Mouse (Mus musculus): ENCODE measurements around the gene Fbll1. TPM values are rescaled to one million over a fixed set of nuclear protein-coding genes. Genes with fewer than 3 reads are reported as not detected.
A peak's percentile ranks its signal among the peaks of the same experiment; 100 is the strongest.

Fbll1 gene
- polyA plus RNA-seq, 1 experiment from 2014 or later = not detected

- 52% methylated on average over 9 of the region's 9 CpGs for WGBS
- H3K36me3 ChIP-seq (ENCODE audit: control insufficient read depth, insufficient read depth, low read length) = no peaks in the 10 kb centered on the region
- H3K9me3 ChIP-seq (replicated peaks; ENCODE audit: control insufficient read depth, low read length) = no peaks in the 10 kb centered on the region
- H3K9ac ChIP-seq (ENCODE audit: low read length) = peak overlapping the region; percentile 98
- no peaks in the 10 kb centered on the region for H3K27me3 ChIP-seq (ENCODE audit: control insufficient read depth, insufficient read depth, low read length)
- peaks cover 10% of the 10 kb centered on the region for H3K4me1 ChIP-seq (ENCODE audit: control insufficient read depth, insufficient read depth, low read length)
- ATAC-seq (ENCODE audit: insufficient read depth, low FRiP score) = no peak
- no peak overlapping the region for H3K27ac ChIP-seq (ENCODE audit: low read length)
- H3K4me3 ChIP-seq (replicated peaks; ENCODE audit: low read length) = peak overlapping the region; percentile 99
- peak overlapping the region; percentile 82 for H3K4me2 ChIP-seq (ENCODE audit: low read depth, low read length)
Observed at GRCm38 (mm10) chr11:35770741-35771504, 27.8 kb downstream of the Fbll1 start.

DNA sequence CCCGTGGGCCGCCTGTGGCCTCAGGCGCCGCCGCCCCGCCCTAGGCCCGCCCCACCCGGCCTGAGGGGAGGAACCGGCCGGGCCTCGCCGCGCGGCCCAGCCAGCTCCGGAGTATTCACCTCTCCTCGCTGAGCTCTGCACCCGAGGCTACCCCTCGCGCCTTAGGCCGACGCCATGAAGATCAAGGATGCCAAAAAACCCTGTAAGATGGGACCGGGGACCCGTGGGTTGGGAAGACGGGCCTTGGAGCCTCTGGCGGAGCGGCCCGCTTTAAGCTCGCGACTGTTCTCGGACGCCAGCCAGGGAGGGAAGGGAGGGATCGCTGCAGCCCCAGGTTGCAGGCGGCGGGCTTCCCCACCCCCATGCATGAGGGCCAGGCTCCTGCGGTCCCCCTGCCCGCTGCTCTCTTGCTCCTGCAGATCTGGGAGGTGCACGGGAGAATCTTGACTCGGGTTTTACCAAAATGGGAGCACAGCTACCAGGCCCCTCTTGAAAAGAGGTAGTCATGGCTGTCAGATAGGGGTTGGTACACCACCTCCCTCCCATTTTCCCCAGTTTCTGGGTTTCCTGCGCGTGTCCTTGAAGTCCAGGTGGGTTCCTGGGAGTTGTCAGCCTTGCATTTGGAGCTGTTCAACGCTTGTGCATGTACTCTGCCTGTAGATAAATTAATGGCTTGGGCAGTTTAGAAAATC is 28.8 kb downstream of the Fbll1 start:
- peak overlapping the region; percentile 99 for H3K4me3 ChIP-seq (replicated peaks; ENCODE audit: low read length)
- under 1% methylated on average over 36 of the region's 41 CpGs for WGBS
- peaks cover 10% of the 10 kb centered on the region for H3K4me1 ChIP-seq (ENCODE audit: control insufficient read depth, insufficient read depth, low read length)
- no peaks in the 10 kb centered on the region for H3K27me3 ChIP-seq (ENCODE audit: control insufficient read depth, insufficient read depth, low read length)
- H3K36me3 ChIP-seq (ENCODE audit: control insufficient read depth, insufficient read depth, low read length) = no peaks in the 10 kb centered on the region
- no peaks in the 10 kb centered on the region for H3K9me3 ChIP-seq (replicated peaks; ENCODE audit: control insufficient read depth, low read length)
- ATAC-seq (ENCODE audit: insufficient read depth, low FRiP score) = peak; percentile 91
- H3K4me2 ChIP-seq (ENCODE audit: low read depth, low read length) = peak overlapping the region; percentile 82
- H3K27ac ChIP-seq (ENCODE audit: low read length) = peak overlapping the region; percentile 95
- H3K9ac ChIP-seq (ENCODE audit: low read length) = peak overlapping the region; percentile 98

GRCm38 (mm10) chr11:35769188-35769745 is 29.4 kb downstream of the Fbll1 start, which contains the start of gene Pank3:
Gene Pank3, plus strand, starts transcription at chr11:35769484.
- peak within 1 kb of the TSS; percentile 82 for H3K4me2 ChIP-seq (ENCODE audit: low read depth, low read length)
- H3K36me3 ChIP-seq (ENCODE audit: control insufficient read depth, insufficient read depth, low read length) = no peaks in the 10 kb centered on the region
- H3K4me3 ChIP-seq (replicated peaks; ENCODE audit: low read length) = peak within 1 kb of the TSS; percentile 99
- H3K4me1 ChIP-seq (ENCODE audit: control insufficient read depth, insufficient read depth, low read length) = peaks cover 10% of the 10 kb centered on the region
- H3K27me3 ChIP-seq (ENCODE audit: control insufficient read depth, insufficient read depth, low read length) = no peaks in the 10 kb centered on the region
- H3K9ac ChIP-seq (ENCODE audit: low read length) = peak within 1 kb of the TSS; percentile 98
- under 1% methylated on average over 46 of the region's 50 CpGs for whole genome bisulfite sequencing
- ATAC-seq (ENCODE audit: insufficient read depth, low FRiP score) = peak; percentile 100
- H3K27ac ChIP-seq (ENCODE audit: low read length) = peak within 1 kb of the TSS; percentile 95
- H3K9me3 ChIP-seq (replicated peaks; ENCODE audit: control insufficient read depth, low read length) = no peaks in the 10 kb centered on the region

- 80% methylated on average over 5 of the region's 5 CpGs for WGBS
- ATAC-seq (ENCODE audit: insufficient read depth, low FRiP score) = no peak
- Histone ChIP-seq H3K36me3 (ENCODE audit: control insufficient read depth, insufficient read depth, low read length) (no peaks in the 10 kb centered on the region), H3K9me3 (replicated peaks; ENCODE audit: control insufficient read depth, low read length) (no peaks in the 10 kb centered on the region), H3K27ac (ENCODE audit: low read length) (no peak overlapping the region), H3K4me3 (replicated peaks; ENCODE audit: low read length) (no peak overlapping the region), H3K27me3 (ENCODE audit: control insufficient read depth, insufficient read depth, low read length) (no peaks in the 10 kb centered on the region), H3K9ac (ENCODE audit: low read length) (no peak overlapping the region), H3K4me1 (ENCODE audit: control insufficient read depth, insufficient read depth, low read length) (peaks cover 10% of the 10 kb centered on the region), H3K4me2 (ENCODE audit: low read depth, low read length) (no peak overlapping the region)
Observed at GRCm38 (mm10) chr11:35766845-35767244, 31.8 kb downstream of the Fbll1 start.

DNA sequence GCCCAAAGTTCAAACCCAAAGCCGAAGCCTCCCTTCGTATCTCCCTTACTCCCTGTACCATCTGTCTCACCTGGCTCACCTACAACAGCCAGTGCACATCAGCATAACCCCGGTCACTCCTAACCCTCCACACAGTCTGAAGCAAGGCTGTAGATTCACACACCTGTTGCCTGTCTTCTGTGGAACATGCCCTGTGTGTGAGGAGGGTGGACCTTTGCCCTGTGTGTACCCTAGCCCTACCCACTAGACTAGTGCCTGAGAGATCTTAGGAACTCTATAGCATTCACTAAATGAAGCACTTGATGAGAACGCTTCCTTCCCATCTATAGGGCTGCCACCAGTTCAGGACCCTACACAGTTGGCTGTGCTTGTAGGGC is 38.1 kb downstream of the Fbll1 start:
- Histone ChIP-seq H3K9me3 (replicated peaks; ENCODE audit: control insufficient read depth, low read length) (no peaks in the 10 kb centered on the region), H3K9ac (ENCODE audit: low read length) (no peak overlapping the region), H3K36me3 (ENCODE audit: control insufficient read depth, insufficient read depth, low read length) (no peaks in the 10 kb centered on the region), H3K4me1 (ENCODE audit: control insufficient read depth, insufficient read depth, low read length) (no peaks in the 10 kb centered on the region), H3K27me3 (ENCODE audit: control insufficient read depth, insufficient read depth, low read length) (no peaks in the 10 kb centered on the region), H3K4me3 (replicated peaks; ENCODE audit: low read length) (no peak overlapping the region), H3K4me2 (ENCODE audit: low read depth, low read length) (no peak overlapping the region), H3K27ac (ENCODE audit: low read length) (no peak overlapping the region)
- peak; percentile 53; the same call in 1 of the 2 replicates for ATAC-seq (ENCODE audit: insufficient read depth, low FRiP score)
- WGBS = 87% methylated on average over 4 of the region's 4 CpGs

DNA sequence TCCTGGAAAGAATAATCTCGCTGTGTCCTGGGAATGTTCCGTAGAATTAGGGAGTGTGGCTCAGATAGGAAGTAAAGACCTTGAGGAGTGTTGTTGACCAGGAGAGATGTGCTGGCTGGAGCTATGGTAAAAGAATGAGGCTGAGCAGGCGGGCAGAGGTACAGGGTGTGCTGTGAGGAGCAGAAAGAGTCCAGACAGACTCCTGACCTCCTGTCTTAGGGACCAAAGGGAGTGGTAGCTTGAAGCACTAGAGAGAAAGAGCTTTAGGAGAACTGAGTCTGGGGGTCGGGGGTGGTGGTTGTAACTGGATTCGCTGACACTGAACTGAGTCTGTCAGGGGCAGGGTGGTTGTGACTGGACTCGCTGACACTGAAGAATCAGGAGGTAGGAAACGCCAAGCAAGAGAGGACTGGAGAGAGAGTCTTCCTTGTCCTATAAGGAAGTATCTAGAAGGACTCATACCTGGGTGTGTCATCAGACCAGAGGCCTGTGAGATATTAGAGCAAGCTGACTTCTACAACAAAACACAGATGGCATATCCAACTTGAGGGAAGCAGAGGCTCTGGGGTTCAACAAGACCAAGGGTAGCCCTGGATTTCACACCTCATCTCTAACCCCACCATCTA is 38.6 kb downstream of the Fbll1 start:
- Histone ChIP-seq H3K27me3 (ENCODE audit: control insufficient read depth, insufficient read depth, low read length) (no peaks in the 10 kb centered on the region), H3K9me3 (replicated peaks; ENCODE audit: control insufficient read depth, low read length) (no peaks in the 10 kb centered on the region), H3K4me2 (ENCODE audit: low read depth, low read length) (no peak overlapping the region), H3K27ac (ENCODE audit: low read length) (no peak overlapping the region), H3K9ac (ENCODE audit: low read length) (no peak overlapping the region), H3K36me3 (ENCODE audit: control insufficient read depth, insufficient read depth, low read length) (no peaks in the 10 kb centered on the region), H3K4me1 (ENCODE audit: control insufficient read depth, insufficient read depth, low read length) (no peaks in the 10 kb centered on the region), H3K4me3 (replicated peaks; ENCODE audit: low read length) (no peak overlapping the region)
- ATAC-seq (ENCODE audit: insufficient read depth, low FRiP score) = peak; percentile 44; the same call in 1 of the 2 replicates
- WGBS = 76% methylated on average over 7 of the region's 7 CpGs

DNA sequence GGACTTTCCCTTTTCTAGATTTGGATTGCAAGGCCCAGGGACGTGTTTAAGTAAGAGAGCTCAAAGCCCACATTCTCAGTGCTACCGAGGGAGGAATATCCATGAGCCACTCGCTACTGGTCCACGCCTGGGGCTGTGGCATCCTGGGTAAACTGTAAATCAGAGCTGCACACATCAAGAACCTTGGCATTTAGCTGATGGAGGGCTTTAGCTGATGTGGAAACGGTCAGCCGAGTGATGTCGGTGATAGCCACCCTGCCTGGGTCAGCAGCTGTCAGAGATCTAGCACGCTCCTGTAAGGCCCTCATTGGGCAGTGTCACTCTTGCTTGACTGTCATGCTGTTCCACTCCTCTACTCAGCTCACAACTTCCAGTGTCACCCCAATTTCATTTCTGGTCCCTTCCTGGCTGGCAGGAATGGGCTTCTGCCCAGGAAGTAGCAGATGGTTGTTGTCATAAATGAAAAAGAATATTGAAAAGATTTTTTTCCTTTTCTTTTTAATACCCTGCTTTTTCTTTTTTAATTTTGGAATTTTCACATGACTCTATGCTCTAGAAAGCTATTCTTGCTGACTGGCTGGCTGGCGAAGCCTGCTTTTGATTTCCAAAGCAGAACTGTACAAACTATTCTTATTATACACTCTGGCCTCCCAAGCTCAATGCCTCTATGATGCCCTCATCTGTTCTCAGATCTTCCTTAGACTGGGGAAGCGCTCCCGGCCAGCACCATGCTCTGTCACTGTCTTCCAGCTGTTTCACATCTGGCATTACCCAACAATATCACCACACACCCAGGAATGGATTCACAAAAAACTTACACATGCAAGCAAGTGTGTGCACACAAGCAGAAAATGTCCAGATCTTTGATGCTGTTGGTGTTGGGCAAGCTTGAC is 42.0 kb downstream of the Fbll1 start:
- no peak for ATAC-seq (ENCODE audit: insufficient read depth, low FRiP score)

GRCm38 (mm10) chr11:35755546-35755945 is 43.1 kb downstream of the Fbll1 start:
- H3K36me3 ChIP-seq (ENCODE audit: control insufficient read depth, insufficient read depth, low read length) = no peaks in the 10 kb centered on the region
- no peak overlapping the region for H3K4me3 ChIP-seq (replicated peaks; ENCODE audit: low read length)
- no peaks in the 10 kb centered on the region for H3K27me3 ChIP-seq (ENCODE audit: control insufficient read depth, insufficient read depth, low read length)
- H3K9me3 ChIP-seq (replicated peaks; ENCODE audit: control insufficient read depth, low read length) = no peaks in the 10 kb centered on the region
- no peak overlapping the region for H3K9ac ChIP-seq (ENCODE audit: low read length)
- no peaks in the 10 kb centered on the region for H3K4me1 ChIP-seq (ENCODE audit: control insufficient read depth, insufficient read depth, low read length)
- no peak for ATAC-seq (ENCODE audit: insufficient read depth, low FRiP score)
- no peak overlapping the region for H3K27ac ChIP-seq (ENCODE audit: low read length)
- no peak overlapping the region for H3K4me2 ChIP-seq (ENCODE audit: low read depth, low read length)
- 43% methylated on average over 6 of the region's 6 CpGs for WGBS

More for the DNA sequence above, 42.0 kb downstream of the Fbll1 start:
- WGBS = 78% methylated on average over 11 of the region's 11 CpGs
- no peaks in the 10 kb centered on the region for H3K4me1 ChIP-seq (ENCODE audit: control insufficient read depth, insufficient read depth, low read length)
- no peaks in the 10 kb centered on the region for H3K36me3 ChIP-seq (ENCODE audit: control insufficient read depth, insufficient read depth, low read length)
- no peaks in the 10 kb centered on the region for H3K27me3 ChIP-seq (ENCODE audit: control insufficient read depth, insufficient read depth, low read length)
- H3K27ac ChIP-seq (ENCODE audit: low read length) = no peak overlapping the region
- no peaks in the 10 kb centered on the region for H3K9me3 ChIP-seq (replicated peaks; ENCODE audit: control insufficient read depth, low read length)
- H3K4me3 ChIP-seq (replicated peaks; ENCODE audit: low read length) = no peak overlapping the region
- no peak overlapping the region for H3K9ac ChIP-seq (ENCODE audit: low read length)
- no peak overlapping the region for H3K4me2 ChIP-seq (ENCODE audit: low read depth, low read length)
